Mouse (Mus musculus) bone marrow macrophage, adult 2 months (primary cell): ENCODE results near the gene Atf7. TPM values are rescaled to one million over a fixed set of nuclear protein-coding genes. Genes with fewer than 3 reads are reported as not detected.

ENCODE experiments used
- H3K27ac ChIP-seq: 2 replicates; pipeline ENCODE4 v1.5.1; 2012; ENCODE audit warnings: low read depth, low read length; ENCODE audit not compliant: insufficient read depth
- H3K4me1 ChIP-seq: 2 replicates; pipeline ENCODE4 v1.6.1; 2012; ENCODE audit warnings: low read length; ENCODE audit not compliant: control insufficient read depth, insufficient read depth
- H3K4me3 ChIP-seq: 2 replicates; pipeline ENCODE4 v1.5.1; 2012; ENCODE audit warnings: mild to moderate bottlenecking, low read length, moderate library complexity; ENCODE audit not compliant: insufficient read depth
- CTCF ChIP-seq: IDR thresholded peaks from 2 replicates; pipeline ENCODE4 v1.5.1; 2012; ENCODE audit warnings: low read depth, mild to moderate bottlenecking, low read length, moderate library complexity
- POLR2A ChIP-seq: IDR thresholded peaks from 2 replicates; pipeline ENCODE4 v1.6.1; 2012; ENCODE audit warnings: mild to moderate bottlenecking, low read depth, low read length, borderline replicate concordance
- polyA plus RNA-seq: library from polyadenylated mRNA; stranded (reverse); fragments of >200 nt; gene quantifications from 2 replicates; pipeline ENCODE4 v1.2.4, GENCODE M21; 2012; ENCODE audit not compliant: missing spikeins, insufficient read depth, insufficient read length

The Atf7 gene
- polyA plus RNA-seq, 1 experiment, result 102 TPM

DNA sequence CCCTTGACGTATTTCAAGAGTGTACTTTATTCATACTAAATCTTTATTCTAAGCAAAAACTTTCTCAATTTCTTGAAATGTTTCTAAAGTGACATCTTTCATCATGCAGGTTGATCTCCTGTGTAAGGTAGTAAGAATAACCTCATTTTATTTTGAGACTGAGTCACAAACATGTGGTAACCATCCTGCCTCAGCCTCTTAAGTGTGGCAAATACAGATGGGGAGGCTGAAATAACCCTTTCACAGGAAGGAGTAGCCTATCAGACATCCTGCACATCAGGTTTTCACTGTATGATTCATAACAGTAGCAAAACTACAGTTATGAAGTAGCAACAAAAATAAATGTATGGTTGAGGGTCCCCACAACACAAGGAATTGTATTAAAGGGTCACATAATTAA lies 69.7 kb downstream of the Atf7 start:
- no peak overlapping the region for H3K27ac ChIP-seq
- H3K4me1 ChIP-seq, result no peaks in the 10 kb centered on the region
- TF ChIP-seq POLR2A, result no peak
- no peak for TF ChIP-seq CTCF
- no peak overlapping the region for H3K4me3 ChIP-seq

DNA sequence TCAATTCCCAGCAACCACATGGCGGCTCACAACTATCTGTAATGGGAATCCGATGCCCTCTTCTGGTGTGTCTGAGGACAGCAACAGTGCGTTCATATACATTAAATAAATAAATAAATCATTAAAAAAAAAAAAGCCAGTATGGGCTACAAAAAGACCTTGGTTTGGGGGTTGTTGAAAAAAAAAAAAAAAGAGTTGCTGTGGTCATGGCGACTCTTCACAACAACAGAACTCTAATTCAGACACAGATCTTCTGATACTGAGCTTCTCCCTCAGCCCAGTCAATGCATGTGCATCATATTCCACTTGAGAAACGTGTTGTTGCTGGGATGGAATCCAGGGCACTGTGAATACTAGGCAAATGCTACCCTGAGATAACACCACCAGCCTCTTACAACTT lies 72.7 kb downstream of the Atf7 start:
- no peak for TF ChIP-seq POLR2A
- TF ChIP-seq CTCF, result no peak
- no peaks in the 10 kb centered on the region for H3K4me1 ChIP-seq
- H3K27ac ChIP-seq, result no peak overlapping the region
- H3K4me3 ChIP-seq, result no peak overlapping the region

DNA sequence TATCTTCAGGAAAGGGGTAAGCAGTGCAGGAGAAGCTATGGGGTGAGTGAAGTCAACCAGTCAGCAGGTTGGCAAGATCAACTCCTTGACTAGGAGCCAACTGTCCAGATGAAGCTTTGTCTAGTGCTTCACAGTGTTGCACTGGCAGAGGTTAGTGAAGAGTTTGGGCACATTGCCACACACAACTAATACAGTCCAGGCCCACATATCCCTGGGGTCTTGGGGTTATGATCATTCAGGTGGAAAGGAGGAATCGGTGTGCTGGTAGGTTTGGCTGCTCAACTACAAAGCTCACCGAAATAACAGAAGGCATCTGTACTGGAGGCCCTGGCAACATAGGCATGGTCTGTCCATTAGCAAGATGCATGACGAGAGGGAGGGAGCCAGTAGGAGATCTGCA lies 77.8 kb downstream of the Atf7 start:
- no peak for TF ChIP-seq POLR2A
- TF ChIP-seq CTCF, result no peak
- Histone ChIP-seq H3K4me1 (no peaks in the 10 kb centered on the region), H3K27ac (no peak overlapping the region), H3K4me3 (no peak overlapping the region)

DNA sequence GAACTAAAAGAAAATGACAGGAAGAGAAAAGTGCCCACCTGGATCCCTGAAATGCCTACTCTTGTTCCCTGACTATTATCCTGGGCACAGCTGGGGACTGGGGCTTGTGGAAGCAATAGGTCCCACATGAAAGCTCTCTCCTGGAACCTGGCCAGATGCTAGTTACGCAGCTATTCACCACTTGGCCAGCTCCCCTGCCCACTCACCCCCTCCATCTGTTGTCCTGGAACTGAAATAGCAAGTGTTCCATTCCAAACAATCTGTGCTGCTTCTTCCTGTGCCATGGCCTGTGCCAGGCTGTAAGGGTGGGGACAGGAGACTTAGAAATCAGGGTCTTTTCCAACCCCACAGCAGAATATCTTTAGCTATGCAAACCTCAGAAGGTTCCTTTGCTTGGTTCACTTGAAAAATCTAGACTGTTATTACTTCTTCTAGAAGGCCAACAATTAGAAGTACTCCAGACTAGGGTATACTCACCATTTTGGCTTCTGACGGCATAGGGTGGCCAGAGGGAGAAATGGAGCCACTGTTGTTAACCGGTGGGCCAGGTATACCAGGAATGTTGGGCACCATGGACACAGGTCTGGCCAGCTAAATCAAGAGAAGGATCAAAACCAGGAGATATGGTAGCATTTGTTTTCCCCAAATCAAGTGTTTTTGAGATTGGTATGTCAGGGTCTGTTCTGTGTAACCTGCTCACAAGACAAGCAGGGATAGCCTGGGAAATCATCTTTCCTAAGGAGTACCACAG lies 78.4 kb downstream of the Atf7 start:
- Histone ChIP-seq H3K27ac (no peak overlapping the region), H3K4me1 (no peaks in the 10 kb centered on the region), H3K4me3 (no peak overlapping the region)
- TF ChIP-seq POLR2A, result no peak
- TF ChIP-seq CTCF, result no peak

DNA sequence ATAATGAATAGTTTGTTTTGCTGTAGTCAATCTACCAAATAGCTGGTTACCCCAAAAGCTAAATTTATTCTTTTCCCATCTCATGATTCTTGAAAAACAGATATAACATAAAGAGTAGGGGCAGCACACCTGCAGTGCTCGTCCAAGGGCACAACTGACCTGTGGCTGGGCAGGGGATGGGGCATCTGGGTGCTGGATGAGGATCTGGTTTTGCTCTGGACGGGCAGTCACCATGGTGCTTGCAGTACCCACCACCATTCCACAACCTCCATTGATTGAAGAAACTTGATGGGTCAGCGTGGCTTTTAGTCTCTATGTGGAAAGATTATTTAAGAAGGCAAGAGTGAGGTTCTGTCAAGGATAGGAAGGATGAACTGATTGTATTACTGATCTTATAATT lies 79.0 kb downstream of the Atf7 start:
- H3K27ac ChIP-seq, result no peak overlapping the region
- H3K4me1 ChIP-seq, result no peaks in the 10 kb centered on the region
- no peak overlapping the region for H3K4me3 ChIP-seq
- TF ChIP-seq CTCF (no peak), POLR2A (no peak)

DNA sequence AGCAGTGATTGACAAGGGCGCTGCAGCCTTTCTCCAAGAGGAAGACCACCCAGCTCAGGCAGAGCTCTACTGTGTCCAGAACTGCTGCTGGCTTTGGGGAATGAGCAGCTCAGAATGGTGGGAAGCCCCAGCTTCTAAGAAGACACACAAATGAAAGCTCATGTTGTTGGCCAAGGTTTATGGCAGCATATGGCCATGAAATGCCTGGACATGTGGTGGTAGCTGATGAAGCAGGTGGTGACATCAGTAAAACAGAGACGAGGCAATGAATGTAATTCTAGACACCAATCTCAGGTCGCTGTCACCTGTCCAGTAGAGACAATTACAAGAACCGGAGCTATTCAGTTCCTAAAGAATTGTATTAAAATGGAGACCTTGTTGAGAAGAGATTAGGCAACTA lies 80.5 kb downstream of the Atf7 start:
- no peak overlapping the region for H3K27ac ChIP-seq
- H3K4me1 ChIP-seq, result no peaks in the 10 kb centered on the region
- TF ChIP-seq POLR2A (no peak), CTCF (no peak)
- H3K4me3 ChIP-seq, result no peak overlapping the region

DNA sequence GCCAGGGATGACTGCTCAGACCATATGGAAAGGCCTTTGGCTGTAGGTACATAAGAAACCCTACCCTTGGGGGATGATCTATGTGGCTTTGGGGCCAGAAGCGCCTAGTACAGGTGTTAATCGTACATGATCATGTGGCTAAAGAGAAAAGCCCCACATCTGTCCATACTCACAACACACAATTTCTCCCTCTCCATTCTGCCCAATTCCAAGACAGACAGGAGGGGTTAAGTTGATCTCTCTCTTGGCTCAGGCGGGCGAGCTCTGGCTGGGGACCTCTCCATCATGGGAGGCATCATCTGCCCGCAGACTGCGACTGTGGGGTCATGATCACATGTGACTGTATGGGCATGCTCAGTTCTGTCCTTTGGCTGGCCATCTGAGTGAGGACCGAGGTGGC lies 91.3 kb downstream of the Atf7 start:
- TF ChIP-seq POLR2A, result no peak
- Histone ChIP-seq H3K27ac (no peak overlapping the region), H3K4me1 (peaks cover 2% of the 10 kb centered on the region; the same call in 1 of the 2 replicates), H3K4me3 (no peak overlapping the region)

DNA sequence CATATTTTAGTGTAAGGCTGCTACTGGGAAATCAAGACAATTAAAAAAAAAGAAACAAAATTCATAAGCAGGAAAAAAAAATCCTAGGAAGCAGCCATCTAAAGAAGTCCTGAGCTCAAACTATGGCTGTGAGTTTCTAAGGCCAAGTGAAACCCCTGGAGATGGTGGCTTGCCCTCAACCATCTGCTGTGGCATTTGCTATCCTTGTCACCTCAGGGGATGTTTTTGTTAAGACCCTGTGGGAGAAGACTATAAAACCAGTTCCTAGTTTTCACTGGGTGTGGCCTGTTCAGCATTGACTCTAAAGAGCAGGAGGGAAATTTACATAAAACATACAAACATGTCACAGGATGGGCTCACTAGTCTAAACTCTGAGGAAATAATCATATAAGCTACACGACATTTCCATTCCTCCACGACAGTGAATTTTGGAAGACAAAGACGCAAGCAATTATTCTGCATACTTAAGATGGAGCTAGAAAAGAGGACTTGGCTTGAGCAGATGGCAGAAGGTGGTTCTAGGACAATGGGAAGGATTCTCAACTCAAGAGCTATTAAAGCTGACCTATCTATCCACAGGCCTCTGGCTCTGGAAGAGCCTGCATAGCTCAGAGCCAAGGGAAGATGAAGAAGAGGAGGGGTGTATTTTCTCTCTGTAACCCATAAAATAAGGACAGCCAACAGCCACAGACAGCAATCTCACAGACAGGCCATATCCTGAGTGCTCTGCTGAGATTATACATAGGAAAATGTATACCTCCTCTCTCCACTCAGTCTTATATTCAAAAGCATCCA lies 93.0 kb downstream of the Atf7 start:
- H3K4me3 ChIP-seq, result no peak overlapping the region
- peaks cover 2% of the 10 kb centered on the region; the same call in 1 of the 2 replicates for H3K4me1 ChIP-seq
- TF ChIP-seq POLR2A, result no peak
- no peak for TF ChIP-seq CTCF
- no peak overlapping the region for H3K27ac ChIP-seq

DNA sequence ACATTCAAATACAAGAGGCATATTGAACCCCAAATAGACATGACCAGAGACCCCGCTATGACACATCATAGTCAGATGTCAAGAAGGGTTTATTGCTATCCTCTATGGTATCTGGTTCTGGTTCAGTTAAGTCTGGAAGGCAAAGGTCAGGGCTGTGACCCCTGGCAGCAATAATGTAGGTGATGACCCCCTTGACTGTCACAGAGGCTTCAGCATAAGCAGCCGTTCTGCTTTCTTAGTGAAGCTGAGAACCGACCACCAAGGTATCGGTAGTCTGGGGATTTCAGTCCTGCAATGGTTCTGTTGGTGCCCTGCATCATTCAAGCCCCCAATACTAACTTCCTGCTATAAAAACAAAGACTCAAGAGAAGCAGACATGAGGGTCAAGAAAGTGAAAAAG lies 93.7 kb downstream of the Atf7 start:
- peaks cover 2% of the 10 kb centered on the region; the same call in 1 of the 2 replicates for H3K4me1 ChIP-seq
- H3K27ac ChIP-seq, result no peak overlapping the region
- TF ChIP-seq CTCF (no peak), POLR2A (no peak)
- no peak overlapping the region for H3K4me3 ChIP-seq

DNA sequence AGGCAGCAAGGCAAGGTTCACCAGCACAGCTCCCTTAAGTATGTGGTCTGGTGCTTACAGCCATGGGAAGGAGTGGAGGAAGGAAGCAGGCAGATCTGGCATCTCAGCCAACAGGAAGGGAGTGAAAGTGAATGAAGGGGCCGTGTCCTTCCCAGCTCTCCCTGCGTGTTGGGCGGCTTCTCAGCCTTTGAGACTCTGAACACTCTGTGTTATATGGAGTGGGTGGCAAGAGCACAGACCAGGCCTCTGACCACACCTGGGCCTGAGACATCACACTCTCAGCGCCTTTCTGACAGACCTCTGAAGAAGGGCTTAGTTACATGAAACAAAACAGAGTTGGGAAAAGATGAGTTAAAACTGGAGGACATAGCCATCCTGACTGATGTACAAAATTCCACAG lies 94.7 kb downstream of the Atf7 start:
- TF ChIP-seq CTCF (no peak), POLR2A (no peak)
- Histone ChIP-seq H3K4me3 (no peak overlapping the region), H3K27ac (no peak overlapping the region), H3K4me1 (peaks cover 2% of the 10 kb centered on the region; the same call in 1 of the 2 replicates)
